Mouse (Mus musculus): ENCODE results near the gene Gm44973. TPM values are rescaled to one million over a fixed set of nuclear protein-coding genes. Genes with fewer than 3 reads are reported as not detected.
A peak's percentile ranks its signal among the peaks of the same experiment; 100 is the strongest.
"Not testable (repeated sequence)": the region's sequence is repeated elsewhere in the genome, so short reads cannot be mapped to it uniquely, and the experiment has no call there.

The Gm44973 gene
- polyA plus RNA-seq, 1 experiment from 2014 or later, result not detected

- no peaks in the 10 kb centered on the region for H3K27me3 ChIP-seq (ENCODE audit: insufficient read depth, low read length)
- TF ChIP-seq CTCF (IDR thresholded peaks at IDR 0.05; ENCODE audit: low read depth), result 0 out of 2 replicates have a peak, but pooled peaks have one; percentile 10
- DNase-seq (no peak), ATAC-seq (ENCODE audit: insufficient read depth) (no peak)
- H3K9me3 ChIP-seq (ENCODE audit: low read depth, low read length), result no peaks in the 10 kb centered on the region
- H3K36me3 ChIP-seq (ENCODE audit: insufficient read depth), result no peaks in the 10 kb centered on the region
- WGBS, result 69% methylated on average over 2 of the region's 2 CpGs
- H3K4me3 ChIP-seq (ENCODE audit: low read depth, low read length), result no peak overlapping the region
- no peak overlapping the region for H3K4me2 ChIP-seq
- no peak overlapping the region for H3K27ac ChIP-seq (ENCODE audit: low read depth)
- no peak overlapping the region for H3K9ac ChIP-seq
- 0 out of 2 replicates have a peak, but pooled peaks cover 6% of the 10 kb centered on the region for H3K4me1 ChIP-seq (ENCODE audit: insufficient read depth)
Measured at GRCm38 (mm10) chr7:4999876-5000275, 15.4 kb upstream of the Gm44973 start.

- not testable (repeated sequence) for ATAC-seq (ENCODE audit: insufficient read depth); DNase-seq; H3K27ac ChIP-seq (ENCODE audit: low read depth); H3K4me2 ChIP-seq; H3K9me3 ChIP-seq (ENCODE audit: low read depth, low read length); H3K4me3 ChIP-seq (ENCODE audit: low read depth, low read length); H3K27me3 ChIP-seq (ENCODE audit: insufficient read depth, low read length); H3K4me1 ChIP-seq (ENCODE audit: insufficient read depth); H3K9ac ChIP-seq
- WGBS, result 66% methylated on average over 8 of the region's 8 CpGs
- peaks cover 18% of the 10 kb centered on the region for H3K36me3 ChIP-seq (ENCODE audit: insufficient read depth)
Measured at GRCm38 (mm10) chr7:5002876-5003275, 12.4 kb upstream of the Gm44973 start.

- Histone ChIP-seq H3K9me3 (ENCODE audit: low read depth, low read length) (no peaks in the 10 kb centered on the region), H3K36me3 (ENCODE audit: insufficient read depth) (peaks cover 68% of the 10 kb centered on the region), H3K9ac (no peak overlapping the region), H3K4me3 (ENCODE audit: low read depth, low read length) (no peak overlapping the region), H3K27me3 (ENCODE audit: insufficient read depth, low read length) (no peaks in the 10 kb centered on the region), H3K4me1 (ENCODE audit: insufficient read depth) (no peaks in the 10 kb centered on the region), H3K27ac (ENCODE audit: low read depth) (no peak overlapping the region), H3K4me2 (no peak overlapping the region)
- DNase-seq (no peak), ATAC-seq (ENCODE audit: insufficient read depth) (no peak)
- WGBS, result 94% methylated on average over 26 of the region's 26 CpGs
- TF ChIP-seq CTCF (IDR thresholded peaks at IDR 0.05; ENCODE audit: low read depth), result no peak; the same call in 1 of the 2 replicates
Measured at GRCm38 (mm10) chr7:5008229-5008628, 7.1 kb upstream of the Gm44973 start.

- ATAC-seq (ENCODE audit: insufficient read depth) (no peak), DNase-seq (no peak)
- no peaks in the 10 kb centered on the region for H3K27me3 ChIP-seq (ENCODE audit: insufficient read depth, low read length)
- no peaks in the 10 kb centered on the region for H3K4me1 ChIP-seq (ENCODE audit: insufficient read depth)
- 86% methylated on average over 27 of the region's 27 CpGs for WGBS
- 0 out of 2 replicates have a peak overlapping the region, but pooled peaks have one; percentile 4 for H3K9ac ChIP-seq
- H3K36me3 ChIP-seq (ENCODE audit: insufficient read depth), result peaks cover 50% of the 10 kb centered on the region
- H3K4me2 ChIP-seq, result peak overlapping the region; percentile 66
- H3K9me3 ChIP-seq (ENCODE audit: low read depth, low read length), result no peaks in the 10 kb centered on the region
- H3K4me3 ChIP-seq (ENCODE audit: low read depth, low read length), result peak overlapping the region; percentile 62; the same call in 1 of the 2 replicates
- no peak for TF ChIP-seq CTCF (IDR thresholded peaks at IDR 0.05; ENCODE audit: low read depth)
- no peak overlapping the region for H3K27ac ChIP-seq (ENCODE audit: low read depth)
Measured at GRCm38 (mm10) chr7:5012681-5013513, 2.4 kb upstream of the Gm44973 start.

GRCm38 (mm10) chr7:5014251-5015117, 812 bp upstream of the Gm44973 start, which contains the start of the genes Zfp524 and Fiz1:
TSS of gene Zfp524 (plus strand) at chr7:5014415.
TSS of gene Fiz1 (minus strand) at chr7:5014697.
- Histone ChIP-seq H3K9ac (peak within 1 kb of the TSS; percentile 76), H3K27ac (ENCODE audit: low read depth) (peak within 1 kb of the TSS; percentile 97), H3K4me3 (ENCODE audit: low read depth, low read length) (peak within 1 kb of the TSS; percentile 62), H3K4me2 (peak within 1 kb of the TSS; percentile 66), H3K4me1 (ENCODE audit: insufficient read depth) (no peaks in the 10 kb centered on the region), H3K9me3 (ENCODE audit: low read depth, low read length) (no peaks in the 10 kb centered on the region), H3K27me3 (ENCODE audit: insufficient read depth, low read length) (no peaks in the 10 kb centered on the region), H3K36me3 (ENCODE audit: insufficient read depth) (peaks cover 34% of the 10 kb centered on the region)
- under 1% methylated on average over 42 of the region's 42 CpGs for WGBS
- no peak for TF ChIP-seq CTCF (IDR thresholded peaks at IDR 0.05; ENCODE audit: low read depth)
- ATAC-seq (ENCODE audit: insufficient read depth) (peak; percentile 79), DNase-seq (peak; percentile 97)

- 46% methylated on average over 3 of the region's 3 CpGs for WGBS
- Histone ChIP-seq H3K36me3 (ENCODE audit: insufficient read depth) (peaks cover 19% of the 10 kb centered on the region), H3K4me1 (ENCODE audit: insufficient read depth) (no peaks in the 10 kb centered on the region), H3K9ac (peak overlapping the region; percentile 67), H3K4me3 (ENCODE audit: low read depth, low read length) (peak overlapping the region; percentile 62), H3K4me2 (peak overlapping the region; percentile 66), H3K9me3 (ENCODE audit: low read depth, low read length) (no peaks in the 10 kb centered on the region), H3K27ac (ENCODE audit: low read depth) (peak overlapping the region; percentile 97), H3K27me3 (ENCODE audit: insufficient read depth, low read length) (no peaks in the 10 kb centered on the region)
- DNase-seq, result peak; percentile 24
- ATAC-seq (ENCODE audit: insufficient read depth), result no peak
- TF ChIP-seq CTCF (IDR thresholded peaks at IDR 0.05; ENCODE audit: low read depth), result no peak
Measured at GRCm38 (mm10) chr7:5016057-5016456, 761 bp downstream of the Gm44973 start.
